Mouse (Mus musculus) 3134 (cell line): ENCODE results near the gene Nfkb2.

ENCODE experiments used
- DNase-seq: peaks from one replicate; pipeline ENCODE4 v3.0.0-alpha.2; 2011; ENCODE audit warnings: low spot score; ENCODE audit not compliant: insufficient read length; ENCODE audit errors: extremely low read depth

Nfkb2 gene

GRCm38 (mm10) chr19:46308303-46308702 is 4.2 kb downstream of the Nfkb2 start:
- no peak for DNase-seq

GRCm38 (mm10) chr19:46308706-46309435 is 4.8 kb downstream of the Nfkb2 start:
- no peak for DNase-seq

- DNase-seq, result no peak
Observed at GRCm38 (mm10) chr19:46309651-46310305, 5.7 kb downstream of the Nfkb2 start.

GRCm38 (mm10) chr19:46310312-46310865 is 6.3 kb downstream of the Nfkb2 start:
- no peak for DNase-seq

- DNase-seq, result no peak
Observed at GRCm38 (mm10) chr19:46311341-46311740, 7.2 kb downstream of the Nfkb2 start.

- DNase-seq, result no peak
Observed at GRCm38 (mm10) chr19:46312566-46312965, 8.4 kb downstream of the Nfkb2 start.

GRCm38 (mm10) chr19:46313116-46313515 is 9.0 kb downstream of the Nfkb2 start:
- DNase-seq, result no peak

GRCm38 (mm10) chr19:46313591-46313990 is 9.5 kb downstream of the Nfkb2 start:
- DNase-seq, result no peak

- no peak for DNase-seq
Observed at GRCm38 (mm10) chr19:46314151-46314601, 10.1 kb downstream of the Nfkb2 start.

GRCm38 (mm10) chr19:46314872-46315742 is 11.0 kb downstream of the Nfkb2 start:
- DNase-seq, result peak; percentile 67

- DNase-seq, result no peak
Observed at GRCm38 (mm10) chr19:46315752-46316610, 11.9 kb downstream of the Nfkb2 start.

- DNase-seq, result no peak
Observed at GRCm38 (mm10) chr19:46316846-46317545, 12.9 kb downstream of the Nfkb2 start.

GRCm38 (mm10) chr19:46317546-46317885 is 13.4 kb downstream of the Nfkb2 start:
- DNase-seq, result no peak

- DNase-seq, result no peak
Observed at GRCm38 (mm10) chr19:46318031-46318471, 13.9 kb downstream of the Nfkb2 start.

- peak; percentile 83 for DNase-seq
Observed at GRCm38 (mm10) chr19:46318586-46319378, 14.7 kb downstream of the Nfkb2 start.

- DNase-seq, result no peak
Observed at GRCm38 (mm10) chr19:46320076-46320785, 16.1 kb downstream of the Nfkb2 start.

GRCm38 (mm10) chr19:46321101-46321943 is 17.2 kb downstream of the Nfkb2 start:
- DNase-seq, result peak; percentile 53
